Mouse (Mus musculus): ENCODE measurements around the gene Zkscan5.

GRCm38 (mm10) chr5:145185244-145185643 is 19.1 kb upstream of the Zkscan5 start:
- TF ChIP-seq POLR2A (IDR thresholded peaks at IDR 0.05; ENCODE audit: insufficient read depth, low read depth, low read length) (no peak), CTCF (IDR thresholded peaks at IDR 0.05; ENCODE audit: insufficient read depth, low read depth, low read length) (no peak)

Measured in olfactory bulb, adult 2 months (tissue).